Mouse (Mus musculus) adrenal gland, postnatal 36 days (tissue): ENCODE measurements around the gene Gipc2. TPM values are rescaled to one million over a fixed set of nuclear protein-coding genes. Genes with fewer than 3 reads are reported as not detected.
A peak's percentile ranks its signal among the peaks of the same experiment; 100 is the strongest.

Experiments
- DNase-seq, 2 experiments: peaks; one replicate each; pipeline ENCODE4 v3.0.0; 2021; ENCODE audit warnings: mixed read lengths in 1 of 2
- total RNA-seq, 2 experiments: library from RNA; stranded (reverse); gene quantifications; 2 replicates each; pipeline ENCODE4 v1.2.3; 2021

Gipc2 gene
- total RNA-seq, 2 experiments from 2014 or later, result 0.79 to 1.3 TPM

GRCm38 (mm10) chr3:152190679-152191477 is 24.8 kb upstream of the Gipc2 start:
- DNase-seq, result peak in 1 of 2 experiments; percentile 24

- no peak for DNase-seq
Observed at GRCm38 (mm10) chr3:152189306-152189705, 23.3 kb upstream of the Gipc2 start.

- no peak for DNase-seq
Observed at GRCm38 (mm10) chr3:152186106-152186505, 20.1 kb upstream of the Gipc2 start.

GRCm38 (mm10) chr3:152183522-152183921 is 17.5 kb upstream of the Gipc2 start:
- DNase-seq, result no peak

GRCm38 (mm10) chr3:152180624-152181023 is 14.6 kb upstream of the Gipc2 start:
- no peak for DNase-seq

- no peak for DNase-seq
Observed at GRCm38 (mm10) chr3:152179285-152179684, 13.3 kb upstream of the Gipc2 start.

- no peak for DNase-seq
Observed at GRCm38 (mm10) chr3:152178816-152179215, 12.8 kb upstream of the Gipc2 start.

GRCm38 (mm10) chr3:152172322-152172935 is 6.4 kb upstream of the Gipc2 start:
- no peak for DNase-seq

GRCm38 (mm10) chr3:152171862-152172261 is 5.8 kb upstream of the Gipc2 start:
- no peak for DNase-seq

- peak in 1 of 2 experiments; percentile 44 for DNase-seq
Observed at GRCm38 (mm10) chr3:152171236-152171635, 5.2 kb upstream of the Gipc2 start.

- DNase-seq, result no peak
Observed at GRCm38 (mm10) chr3:152170407-152170806, 4.4 kb upstream of the Gipc2 start.

- DNase-seq, result no peak
Observed at GRCm38 (mm10) chr3:152168007-152168406, 2.0 kb upstream of the Gipc2 start.

GRCm38 (mm10) chr3:152166699-152167451 is 845 bp upstream of the Gipc2 start:
- DNase-seq, result no peak

GRCm38 (mm10) chr3:152165351-152166098 is 505 bp downstream of the Gipc2 start:
- DNase-seq, result peak; percentile 53 to 67

GRCm38 (mm10) chr3:152165014-152165350 is 1.0 kb downstream of the Gipc2 start:
- no peak for DNase-seq

GRCm38 (mm10) chr3:152163320-152163719 is 2.7 kb downstream of the Gipc2 start:
- no peak for DNase-seq

- DNase-seq, result no peak
Observed at GRCm38 (mm10) chr3:152160607-152161006, 5.4 kb downstream of the Gipc2 start.

- no peak for DNase-seq
Observed at GRCm38 (mm10) chr3:152159321-152159720, 6.7 kb downstream of the Gipc2 start.

- no peak for DNase-seq
Observed at GRCm38 (mm10) chr3:152158344-152159291, 7.4 kb downstream of the Gipc2 start.

GRCm38 (mm10) chr3:152156816-152157496 is 9.1 kb downstream of the Gipc2 start:
- DNase-seq, result no peak
